ENCODE assay signal across 15 mouse cellular contexts in the genomic region with DNA sequence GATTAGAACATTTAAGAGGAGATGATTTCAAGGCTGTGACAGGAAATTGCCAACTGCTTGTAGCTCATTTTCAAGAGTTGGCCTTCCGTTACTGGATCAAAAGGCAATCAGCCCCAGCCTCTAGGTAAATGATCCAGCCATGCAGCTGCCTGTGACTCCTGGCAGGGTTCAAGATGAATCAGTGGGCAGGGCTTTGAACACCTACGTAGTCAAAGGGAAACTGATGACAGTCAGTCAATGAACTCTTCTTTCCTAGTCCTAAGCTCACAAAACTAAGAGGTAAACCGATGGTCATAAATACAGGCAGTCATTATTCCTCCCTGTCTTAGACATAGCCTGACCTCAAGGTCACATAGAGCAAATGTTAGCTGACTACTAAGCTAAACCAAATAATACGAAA. TPM values are rescaled to one million over a fixed set of nuclear protein-coding genes. Genes with fewer than 3 reads are reported as not detected.
"Had no signal": no experiment of that assay in that cellular context is flagged by ENCODE, and none has a peak within 500 bp of the region (broad histone marks: within the 10 kb centered on the region; RNA-seq: fewer than 3 reads in every experiment).

No protein-coding gene starts in this region.

- H3K9me3 ChIP-seq: megakaryocyte, embryonic 14.5 days; midbrain, embryonic 13.5 days; midbrain, embryonic 15.5 days; neural tube, embryonic 13.5 days; neural tube, embryonic 15.5 days; stomach, embryonic 15.5 days had no signal

- H3K4me1 ChIP-seq: megakaryocyte, embryonic 14.5 days; midbrain, embryonic 13.5 days; midbrain, embryonic 15.5 days; neural tube, embryonic 13.5 days; neural tube, embryonic 15.5 days; stomach, embryonic 15.5 days had no signal

- H3K9ac ChIP-seq: lung, embryonic 14.5 days; midbrain, embryonic 13.5 days; midbrain, embryonic 15.5 days; neural tube, embryonic 13.5 days; neural tube, embryonic 15.5 days; stomach, embryonic 15.5 days had no signal

- H3K27ac ChIP-seq: macrophage; midbrain, embryonic 13.5 days; midbrain, embryonic 15.5 days; neural tube, embryonic 13.5 days; neural tube, embryonic 15.5 days; stomach, embryonic 15.5 days; stomach, postnatal 0 days had no signal

- H3K4me3 ChIP-seq: megakaryocyte, embryonic 14.5 days; midbrain, embryonic 13.5 days; midbrain, embryonic 15.5 days; myocyte; neural tube, embryonic 13.5 days; neural tube, embryonic 15.5 days; stomach, embryonic 15.5 days had no signal

- H3K36me3 ChIP-seq: midbrain, embryonic 13.5 days; midbrain, embryonic 15.5 days; neural tube, embryonic 13.5 days; neural tube, embryonic 15.5 days; stomach, embryonic 15.5 days had no signal

- DNase-seq: lung, adult 18-20 months; lung, embryonic 14.5 days; lung, postnatal 10 days; lung, postnatal 36 days; right cerebral cortex, postnatal 14 days had no signal

- ATAC-seq: midbrain, embryonic 13.5 days; midbrain, embryonic 15.5 days had no signal

- H3K4me2 ChIP-seq: lung, embryonic 14.5 days; midbrain, embryonic 11.5 days; midbrain, embryonic 13.5 days; midbrain, embryonic 15.5 days; neural tube, embryonic 13.5 days; neural tube, embryonic 15.5 days; stomach, embryonic 15.5 days had no signal

- H3K27me3 ChIP-seq: megakaryocyte, embryonic 14.5 days; midbrain, embryonic 13.5 days; midbrain, embryonic 15.5 days; neural tube, embryonic 13.5 days; neural tube, embryonic 15.5 days; stomach, embryonic 15.5 days had no signal

RNA-seq across cellular contexts. Expression of a gene that starts 47.0 kb away (rescaled TPM):
- polyA plus RNA-seq: myocyte had no signal
